Mouse (Mus musculus): ENCODE results near the gene Gm49510.
"Not testable (repeated sequence)": the region's sequence is repeated elsewhere in the genome, so short reads cannot be mapped to it uniquely, and the experiment has no call there.

Gene Gm49510

GRCm38 (mm10) chr15:78878792-78879516 is 20.5 kb upstream of the Gm49510 start:
- DNase-seq (ENCODE audit: low read depth, low spot score): not testable (repeated sequence)

- DNase-seq (ENCODE audit: low read depth, low spot score): no peak
Measured at GRCm38 (mm10) chr15:78880432-78880831, 19.0 kb upstream of the Gm49510 start.

- DNase-seq (ENCODE audit: low read depth, low spot score): no peak
Measured at GRCm38 (mm10) chr15:78881828-78882227, 17.6 kb upstream of the Gm49510 start.

- peak; percentile 53 for DNase-seq (ENCODE audit: low read depth, low spot score)
Measured at GRCm38 (mm10) chr15:78889401-78889853, 10.0 kb upstream of the Gm49510 start.

- DNase-seq (ENCODE audit: low read depth, low spot score): no peak
Measured at GRCm38 (mm10) chr15:78892440-78892839, 7.0 kb upstream of the Gm49510 start.

- DNase-seq (ENCODE audit: low read depth, low spot score): no peak
Measured at GRCm38 (mm10) chr15:78894726-78895125, 4.7 kb upstream of the Gm49510 start.

GRCm38 (mm10) chr15:78895741-78896140 is 3.7 kb upstream of the Gm49510 start:
- no peak for DNase-seq (ENCODE audit: low read depth, low spot score)

- peak; percentile 63 for DNase-seq (ENCODE audit: low read depth, low spot score)
Measured at GRCm38 (mm10) chr15:78896149-78896548, 3.3 kb upstream of the Gm49510 start.

- DNase-seq (ENCODE audit: low read depth, low spot score): peak; percentile 59
Measured at GRCm38 (mm10) chr15:78897488-78897887, 2.0 kb upstream of the Gm49510 start.

- DNase-seq (ENCODE audit: low read depth, low spot score): no peak
Measured at GRCm38 (mm10) chr15:78898507-78899001, 913 bp upstream of the Gm49510 start.

GRCm38 (mm10) chr15:78899740-78900584 is 495 bp downstream of the Gm49510 start, which contains the start of gene Sh3bp1:
TSS of gene Sh3bp1 (plus strand) at chr15:78899768.
- peak; percentile 74 for DNase-seq (ENCODE audit: low read depth, low spot score)

GRCm38 (mm10) chr15:78900585-78901421 is 1.3 kb downstream of the Gm49510 start:
- no peak for DNase-seq (ENCODE audit: low read depth, low spot score)

- peak; percentile 50 for DNase-seq (ENCODE audit: low read depth, low spot score)
Measured at GRCm38 (mm10) chr15:78901422-78901789, 1.9 kb downstream of the Gm49510 start.

GRCm38 (mm10) chr15:78903243-78903642 is 3.8 kb downstream of the Gm49510 start:
- peak; percentile 84 for DNase-seq (ENCODE audit: low read depth, low spot score)

- DNase-seq (ENCODE audit: low read depth, low spot score): peak; percentile 57
Measured at GRCm38 (mm10) chr15:78908399-78908798, 8.9 kb downstream of the Gm49510 start.

GRCm38 (mm10) chr15:78908982-78909381 is 9.5 kb downstream of the Gm49510 start:
- DNase-seq (ENCODE audit: low read depth, low spot score): peak; percentile 49

- DNase-seq (ENCODE audit: low read depth, low spot score): peak; percentile 61
Measured at GRCm38 (mm10) chr15:78912040-78912439, 12.6 kb downstream of the Gm49510 start.

GRCm38 (mm10) chr15:78913632-78914090 is 14.2 kb downstream of the Gm49510 start, which contains the start of gene Pdxp:
TSS of gene Pdxp (plus strand) at chr15:78913919.
- DNase-seq (ENCODE audit: low read depth, low spot score): peak; percentile 99

GRCm38 (mm10) chr15:78914091-78914822 is 14.8 kb downstream of the Gm49510 start:
- DNase-seq (ENCODE audit: low read depth, low spot score): peak; percentile 79

GRCm38 (mm10) chr15:78914823-78915659 is 15.6 kb downstream of the Gm49510 start:
- DNase-seq (ENCODE audit: low read depth, low spot score): no peak

All from R1 (cell line).